Mouse (Mus musculus) cerebellum, adult 9-11 months (tissue): ENCODE results near the gene Dido1.

ENCODE experiments used
- DNase-seq: peaks from one replicate; pipeline ENCODE4 v3.0.0; 2022

Dido1 gene

DNA sequence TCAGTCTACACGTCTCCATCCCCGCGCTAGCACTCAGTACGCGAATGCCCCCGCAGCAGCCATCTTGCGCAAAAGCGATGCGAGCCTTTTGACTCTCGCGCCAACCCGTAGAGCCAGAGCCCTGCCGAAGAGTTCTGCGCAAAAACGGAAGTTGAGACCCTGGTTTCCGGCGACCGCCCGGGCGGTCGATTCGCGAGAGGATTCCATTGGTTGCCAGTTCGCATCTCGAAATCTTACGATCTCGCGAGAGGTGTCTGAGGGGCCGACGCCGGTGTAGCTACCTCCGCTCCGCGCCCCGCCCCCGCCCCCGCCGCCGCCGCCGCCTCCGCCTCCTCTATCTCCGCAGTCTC lies at the start of gene Dido1, which contains the start of gene Gid8:
Gene Dido1 (minus strand): TSS at position 77 of the 350 bp plus-strand sequence.
Gene Gid8 (plus strand): TSS at position 195 of the 350 bp plus-strand sequence.
- DNase-seq, result peak; percentile 97

GRCm38 (mm10) chr2:180758513-180759263 lies 48.9 kb upstream of the Dido1 start:
- DNase-seq, result no peak

GRCm38 (mm10) chr2:180756786-180757185 lies 47.0 kb upstream of the Dido1 start:
- DNase-seq, result no peak

DNA sequence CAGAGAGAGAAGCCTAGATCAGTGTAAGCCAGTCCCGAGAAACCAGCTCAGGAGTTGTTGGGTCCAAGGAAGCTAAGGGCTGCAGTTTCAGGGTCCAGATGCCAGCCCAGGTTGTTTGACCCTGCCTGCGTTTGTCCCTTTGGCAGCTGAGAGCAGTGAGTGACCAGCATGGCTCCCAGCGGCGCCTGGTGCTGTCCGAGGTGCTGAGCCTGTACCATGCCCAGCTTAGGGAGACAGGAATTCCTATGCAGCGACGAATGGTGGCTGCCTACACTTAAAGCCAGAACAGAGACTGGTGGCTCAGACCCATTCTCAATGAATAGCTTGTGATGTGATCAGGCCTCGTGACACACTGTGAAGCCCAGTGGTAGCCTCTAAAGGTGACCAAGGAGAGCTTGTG lies 46.1 kb upstream of the Dido1 start:
- DNase-seq, result no peak

- DNase-seq, result no peak
Measured at GRCm38 (mm10) chr2:180754976-180755688, 45.3 kb upstream of the Dido1 start.

DNA sequence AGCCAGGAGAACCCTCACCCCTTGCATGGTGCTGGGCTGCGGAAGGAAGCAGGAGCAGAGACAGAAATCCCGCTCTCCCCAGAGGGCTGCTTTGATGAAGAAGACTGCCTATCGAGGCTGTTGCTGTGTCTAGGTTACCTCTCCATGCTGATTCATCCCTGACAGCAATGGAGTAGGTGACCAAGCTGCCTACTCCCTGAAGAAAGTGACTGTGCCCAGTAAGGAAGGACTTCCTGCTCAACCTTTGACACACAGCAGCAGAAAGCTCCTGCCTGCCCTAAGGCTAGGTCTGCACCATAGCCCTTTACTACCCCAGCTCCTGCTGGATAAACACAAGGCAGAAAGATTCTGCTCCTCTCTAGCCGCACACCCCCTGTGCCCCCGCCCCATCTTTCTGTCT lies 39.1 kb upstream of the Dido1 start:
- DNase-seq, result no peak

- DNase-seq, result no peak
Measured at GRCm38 (mm10) chr2:180746569-180747192, 36.9 kb upstream of the Dido1 start.

- peak; percentile 74 for DNase-seq
Measured at GRCm38 (mm10) chr2:180745248-180745927, 35.6 kb upstream of the Dido1 start.

DNA sequence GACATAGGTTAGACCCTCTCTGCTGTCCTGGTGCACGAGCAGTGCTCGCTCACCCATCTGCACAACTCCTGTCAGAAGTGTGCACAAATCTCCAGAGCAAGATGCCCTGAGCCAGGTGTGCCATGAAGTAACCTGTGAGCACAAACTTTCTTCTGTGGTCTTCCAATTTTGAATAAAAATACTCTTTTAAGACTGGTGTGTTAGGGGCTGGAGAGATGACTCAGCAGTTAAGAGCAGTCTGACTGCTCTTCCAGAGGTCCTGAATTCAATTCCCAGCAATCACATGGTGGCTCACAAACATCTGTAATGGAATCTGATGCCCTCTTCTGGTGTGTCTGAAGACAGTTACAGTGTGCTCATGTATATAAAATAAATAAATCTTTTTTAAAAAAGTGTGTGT lies 33.5 kb upstream of the Dido1 start:
- DNase-seq, result no peak

DNA sequence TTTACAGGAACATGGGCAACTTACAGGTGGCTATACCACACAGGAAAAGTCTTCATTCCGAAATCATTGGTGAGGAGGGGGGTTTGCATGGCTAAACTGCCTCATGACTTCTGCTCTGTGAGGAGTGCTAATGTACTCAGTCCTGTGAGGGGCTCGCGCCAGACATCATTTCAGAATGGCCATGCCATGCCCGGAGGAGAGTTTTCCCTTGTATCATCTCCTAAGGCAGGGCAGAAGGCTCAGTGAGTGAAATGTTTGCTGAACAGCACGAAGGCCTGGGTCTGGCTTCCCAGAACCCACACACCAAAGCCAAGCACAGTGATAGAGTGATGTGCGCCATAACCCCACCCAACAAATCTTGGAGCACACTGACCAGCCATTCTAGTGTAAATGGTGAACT lies 33.0 kb upstream of the Dido1 start:
- no peak for DNase-seq

GRCm38 (mm10) chr2:180741421-180741820 lies 31.6 kb upstream of the Dido1 start:
- DNase-seq, result no peak

DNA sequence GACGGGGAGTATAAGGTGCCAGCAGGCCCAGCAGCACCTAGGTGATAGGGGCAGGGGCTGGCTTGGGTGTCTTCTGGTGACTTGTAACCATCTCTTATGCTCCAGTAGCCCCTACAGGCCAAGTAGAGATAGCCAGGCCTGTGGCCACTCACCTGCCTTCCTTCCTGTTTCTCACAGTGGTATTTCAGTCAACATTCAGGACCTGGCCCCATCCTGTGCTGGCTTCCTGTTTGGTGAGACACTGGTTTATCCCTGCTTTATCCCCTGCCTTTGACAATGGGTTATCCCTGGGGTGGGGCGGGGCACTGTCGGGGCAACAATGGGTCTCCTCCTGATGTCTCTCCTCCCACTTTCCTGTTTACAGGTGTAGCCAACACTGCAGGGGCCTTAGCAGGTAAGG lies 30.6 kb upstream of the Dido1 start:
- no peak for DNase-seq

GRCm38 (mm10) chr2:180737984-180738383 lies 28.2 kb upstream of the Dido1 start:
- no peak for DNase-seq

DNA sequence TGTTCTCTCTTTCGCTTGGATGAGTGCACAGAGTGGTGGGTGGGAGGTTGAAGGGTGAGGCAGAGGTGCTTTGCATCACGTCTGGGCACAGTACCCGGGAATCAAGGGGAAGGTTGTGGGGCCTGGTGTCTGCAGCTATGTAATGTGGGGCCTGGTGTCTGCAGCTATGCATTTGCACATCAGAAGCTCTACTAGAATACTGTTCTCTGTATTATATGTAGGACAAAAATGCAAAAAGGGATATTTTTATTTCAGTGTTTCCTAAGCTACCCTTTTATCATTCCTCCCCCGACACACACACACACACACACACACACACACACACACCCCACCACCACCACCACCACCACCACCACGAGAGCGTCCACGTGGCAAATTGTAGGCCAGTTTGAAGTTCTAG lies 25.4 kb upstream of the Dido1 start:
- DNase-seq, result no peak

DNA sequence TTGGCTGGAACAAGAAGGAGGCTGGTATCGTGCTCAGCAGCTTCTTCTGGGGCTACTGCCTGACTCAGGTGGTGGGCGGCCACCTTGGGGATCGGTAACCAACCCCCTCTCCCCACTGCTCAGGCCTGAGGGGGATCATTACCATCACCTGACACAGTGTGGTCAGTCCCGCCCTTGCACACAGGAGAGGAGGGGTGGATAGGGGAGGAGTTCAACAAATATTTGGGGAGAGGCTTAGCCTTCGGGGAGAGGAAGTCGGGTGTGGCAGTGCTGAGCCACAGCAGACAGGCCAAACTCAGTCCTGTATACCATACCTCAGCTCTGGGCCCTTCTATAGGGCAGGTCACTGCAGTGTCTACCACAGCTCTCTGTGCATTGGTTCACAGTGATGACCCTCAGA lies 22.2 kb upstream of the Dido1 start:
- DNase-seq, result no peak

DNA sequence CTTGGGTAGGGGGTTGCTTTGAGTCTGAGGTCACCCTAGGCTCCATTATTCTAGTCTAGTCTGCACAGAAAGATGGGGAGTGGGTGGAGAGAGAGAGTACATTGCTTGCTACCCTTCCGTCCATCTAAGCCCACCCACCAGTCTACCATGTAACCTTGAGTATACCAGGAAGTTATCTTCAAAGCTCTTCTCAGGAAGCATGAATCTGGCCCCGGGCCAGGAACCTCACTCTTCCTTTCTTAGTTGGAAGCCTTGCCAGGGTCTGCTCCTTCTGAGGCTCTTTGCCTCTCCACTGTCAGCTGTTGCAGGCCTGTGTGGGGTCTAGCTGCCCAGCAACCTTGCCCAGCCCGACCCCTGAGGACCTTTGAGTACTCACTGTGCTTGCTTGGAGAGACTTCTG lies 21.2 kb upstream of the Dido1 start:
- DNase-seq, result no peak

DNA sequence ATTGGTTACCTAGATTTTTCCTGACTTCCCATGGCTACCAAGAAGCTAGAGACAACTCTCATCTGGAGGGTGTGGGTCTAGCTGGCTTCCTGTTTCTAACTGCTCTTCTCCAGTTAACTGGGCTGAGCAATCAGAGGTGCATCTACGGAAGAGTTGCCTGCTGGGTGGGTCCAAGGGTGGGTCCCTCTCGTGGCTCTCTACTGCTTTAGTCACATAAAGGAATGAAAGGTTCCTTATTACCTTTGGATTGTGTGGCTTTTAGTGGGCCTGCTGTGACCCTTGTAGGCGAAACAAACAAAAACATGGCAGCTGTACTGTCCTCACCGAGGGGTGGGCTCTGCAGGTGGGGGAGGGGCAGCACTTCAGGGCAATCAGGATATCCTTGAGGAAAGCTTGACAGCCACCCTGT lies 17.8 kb upstream of the Dido1 start:
- DNase-seq, result peak; percentile 1

GRCm38 (mm10) chr2:180726658-180727442 lies 17.1 kb upstream of the Dido1 start:
- no peak for DNase-seq

DNA sequence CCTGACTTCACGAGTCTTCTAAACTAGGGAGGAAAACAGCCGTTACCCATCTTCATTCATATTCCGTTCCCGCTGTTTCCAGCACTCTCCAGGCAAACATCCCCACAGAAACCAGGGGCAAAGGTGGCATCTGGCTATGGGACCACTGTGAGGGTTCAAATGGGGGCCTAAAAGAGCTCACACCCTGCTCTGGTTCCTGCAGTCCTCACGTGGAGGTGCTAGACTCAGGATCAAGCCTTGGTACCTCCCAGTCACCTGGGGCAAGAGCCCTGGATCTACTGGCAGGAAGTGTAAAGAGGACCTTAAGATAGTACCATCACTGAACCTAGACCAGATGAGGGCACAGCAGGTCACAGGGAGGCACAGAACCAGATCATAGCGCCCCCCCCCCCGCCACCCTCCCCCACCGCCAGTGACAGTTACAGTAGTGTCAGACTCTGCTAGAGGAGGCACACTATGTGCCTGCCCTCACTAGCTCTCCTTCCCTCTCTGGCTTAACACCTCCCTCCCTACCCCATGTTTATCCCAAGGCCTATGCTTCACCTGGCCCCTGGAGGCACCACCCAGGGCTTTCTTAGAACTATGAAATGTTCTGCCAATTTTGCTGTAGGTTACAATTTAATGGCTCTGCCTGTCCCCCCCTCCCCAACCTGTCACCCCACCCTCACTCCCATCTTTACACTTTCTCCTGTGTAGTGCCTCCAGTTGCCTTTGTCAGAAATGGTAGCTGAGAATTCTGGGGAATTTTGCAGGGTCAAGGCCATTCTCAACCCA lies 16.2 kb upstream of the Dido1 start:
- no peak for DNase-seq

DNA sequence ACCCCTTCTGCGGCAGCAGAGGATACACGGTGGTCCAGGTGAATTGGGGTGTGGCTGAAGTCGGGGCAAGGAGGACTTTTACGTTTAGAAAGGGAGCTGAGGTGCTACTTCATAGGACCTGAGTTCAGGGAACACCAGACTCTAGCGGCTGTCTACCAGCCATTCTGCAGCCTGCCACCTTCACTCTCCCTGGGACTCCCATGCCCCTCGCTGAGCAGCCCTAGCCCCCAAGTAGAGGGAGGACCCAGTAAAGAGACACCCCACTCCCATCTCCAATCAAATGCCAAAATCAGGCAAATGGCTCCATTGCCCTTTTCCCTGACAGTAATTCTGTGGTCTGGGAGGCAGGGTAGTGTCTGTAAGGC lies 15.6 kb upstream of the Dido1 start:
- no peak for DNase-seq

DNA sequence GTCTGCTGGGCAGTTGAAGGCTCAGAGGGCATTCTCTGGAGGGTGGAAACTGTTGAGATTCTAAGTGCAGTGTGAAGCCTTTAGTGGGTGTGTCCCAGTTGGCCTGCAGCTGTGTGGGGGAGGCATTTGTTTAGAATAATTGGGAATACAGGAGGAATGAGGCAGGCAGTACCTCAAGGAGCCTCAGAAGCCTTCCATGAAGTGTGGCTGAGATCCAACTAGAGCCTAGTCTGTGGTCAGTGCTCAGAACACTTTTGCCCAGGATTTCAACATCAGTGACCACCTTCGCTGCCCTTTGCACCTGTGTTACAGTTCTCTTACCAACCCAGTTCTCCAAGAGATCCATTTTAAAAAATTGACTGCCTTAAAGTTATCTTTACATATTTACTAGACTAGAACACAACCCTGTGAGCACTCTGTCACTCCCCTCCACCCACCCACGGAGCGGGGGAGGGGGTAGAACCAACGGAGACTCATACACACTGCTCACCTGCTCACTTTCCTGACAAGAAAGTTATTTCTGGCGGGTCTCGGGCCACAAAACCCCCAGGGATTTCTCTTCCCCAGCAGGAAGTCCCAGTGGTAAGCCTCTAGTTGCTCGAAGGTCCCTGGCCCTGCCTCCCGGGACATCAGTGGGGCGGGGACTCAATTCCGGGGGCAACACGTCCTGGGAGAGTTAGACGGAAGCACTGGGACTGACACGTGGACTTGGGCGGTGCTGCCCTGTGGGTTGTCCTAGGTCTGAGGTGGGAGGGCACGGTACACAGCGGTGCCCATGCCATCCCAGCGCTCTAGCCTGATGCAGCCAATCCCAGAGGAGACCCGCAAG lies 15.0 kb upstream of the Dido1 start, which contains the start of gene Slc17a9:
Gene Slc17a9 (plus strand): TSS at position 679 of the 829 bp plus-strand sequence.
- no peak for DNase-seq
